Mouse (Mus musculus) splenic B cell, adult 2 months (primary cell): Measurements from ENCODE around the gene Caprin2.
A peak's percentile ranks its signal among the peaks of the same experiment; 100 is the strongest.

ENCODE experiments used
- DNase-seq: peaks from one replicate; pipeline ENCODE4 v3.0.0-alpha.2; 2011; ENCODE audit warnings: low read depth, low spot score
- H3K27me3 ChIP-seq: 2 replicates; pipeline ENCODE4 v1.6.1; 2012; ENCODE audit warnings: mild to moderate bottlenecking, low read length, moderate library complexity, mixed read lengths; ENCODE audit not compliant: control insufficient read depth, poor library complexity, insufficient read depth, severe bottlenecking
- H3K36me3 ChIP-seq: 2 replicates; pipeline ENCODE4 v1.6.1; 2012; ENCODE audit warnings: mild to moderate bottlenecking, low read length, moderate library complexity, mixed read lengths; ENCODE audit not compliant: control insufficient read depth, poor library complexity, insufficient read depth, severe bottlenecking

The Caprin2 gene

DNA sequence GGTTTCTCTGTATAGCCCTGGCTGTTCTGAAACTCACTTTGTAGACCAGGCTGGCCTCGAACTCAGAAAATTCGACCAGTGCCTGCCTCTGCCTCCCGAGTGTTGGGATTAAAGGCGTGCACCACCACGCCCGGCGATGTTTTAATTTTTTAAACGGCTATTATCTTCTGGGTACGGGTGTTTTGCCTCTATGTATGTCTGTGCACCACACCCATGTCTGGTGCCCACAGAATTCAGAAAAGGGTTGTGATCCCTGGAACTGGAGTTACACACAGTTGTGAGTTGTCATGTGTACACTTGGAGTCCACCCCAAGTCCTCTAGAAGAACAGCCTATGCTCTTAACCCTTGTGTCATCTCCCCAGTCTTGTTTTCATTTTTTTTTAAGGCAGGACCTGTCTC lies 10.9 kb upstream of the Caprin2 start:
- DNase-seq = no peak
- no peaks in the 10 kb centered on the region for H3K27me3 ChIP-seq
- no peaks in the 10 kb centered on the region for H3K36me3 ChIP-seq

DNA sequence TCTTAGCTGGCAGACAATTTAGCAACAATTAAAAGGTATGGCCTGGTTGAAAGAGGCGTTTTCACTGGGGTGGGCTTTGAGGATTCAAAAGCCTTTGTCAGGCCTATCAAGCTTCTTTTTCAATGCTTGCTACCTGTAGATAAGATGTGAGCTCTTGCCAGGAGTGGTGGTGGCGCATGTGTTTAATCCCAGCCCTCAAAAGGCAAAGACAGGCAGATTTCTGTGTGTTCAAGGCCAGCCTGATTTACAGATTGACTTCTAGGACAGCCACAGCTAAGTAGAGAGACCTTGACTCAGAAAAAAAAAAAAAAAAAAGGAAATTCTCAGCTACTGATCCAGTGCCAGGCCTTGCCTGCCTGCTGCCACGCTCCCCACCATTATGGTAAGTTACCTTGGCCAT lies 6.7 kb upstream of the Caprin2 start:
- no peak for DNase-seq

DNA sequence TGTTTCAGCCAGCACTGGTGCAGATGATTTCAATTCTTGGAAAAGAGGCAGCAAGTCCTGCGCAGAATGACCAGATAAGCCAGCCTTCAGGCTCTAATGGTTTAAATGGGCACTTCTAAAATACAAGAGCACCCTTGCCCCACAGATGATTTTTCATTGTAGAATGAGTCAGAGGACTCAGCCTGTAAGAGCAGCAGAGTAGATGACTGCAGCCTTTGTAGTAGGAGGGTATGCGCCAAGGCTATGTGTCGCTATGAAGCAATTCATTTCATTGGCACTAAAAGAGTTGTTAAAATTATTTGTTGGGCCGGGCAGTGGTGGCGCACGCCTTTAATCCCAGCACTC lies 442 bp upstream of the Caprin2 start:
- DNase-seq = no peak
- H3K27me3 ChIP-seq = no peaks in the 10 kb centered on the region
- no peaks in the 10 kb centered on the region for H3K36me3 ChIP-seq

More for the DNA sequence above, 6.7 kb upstream of the Caprin2 start:
- H3K27me3 ChIP-seq = no peaks in the 10 kb centered on the region
- H3K36me3 ChIP-seq = no peaks in the 10 kb centered on the region

DNA sequence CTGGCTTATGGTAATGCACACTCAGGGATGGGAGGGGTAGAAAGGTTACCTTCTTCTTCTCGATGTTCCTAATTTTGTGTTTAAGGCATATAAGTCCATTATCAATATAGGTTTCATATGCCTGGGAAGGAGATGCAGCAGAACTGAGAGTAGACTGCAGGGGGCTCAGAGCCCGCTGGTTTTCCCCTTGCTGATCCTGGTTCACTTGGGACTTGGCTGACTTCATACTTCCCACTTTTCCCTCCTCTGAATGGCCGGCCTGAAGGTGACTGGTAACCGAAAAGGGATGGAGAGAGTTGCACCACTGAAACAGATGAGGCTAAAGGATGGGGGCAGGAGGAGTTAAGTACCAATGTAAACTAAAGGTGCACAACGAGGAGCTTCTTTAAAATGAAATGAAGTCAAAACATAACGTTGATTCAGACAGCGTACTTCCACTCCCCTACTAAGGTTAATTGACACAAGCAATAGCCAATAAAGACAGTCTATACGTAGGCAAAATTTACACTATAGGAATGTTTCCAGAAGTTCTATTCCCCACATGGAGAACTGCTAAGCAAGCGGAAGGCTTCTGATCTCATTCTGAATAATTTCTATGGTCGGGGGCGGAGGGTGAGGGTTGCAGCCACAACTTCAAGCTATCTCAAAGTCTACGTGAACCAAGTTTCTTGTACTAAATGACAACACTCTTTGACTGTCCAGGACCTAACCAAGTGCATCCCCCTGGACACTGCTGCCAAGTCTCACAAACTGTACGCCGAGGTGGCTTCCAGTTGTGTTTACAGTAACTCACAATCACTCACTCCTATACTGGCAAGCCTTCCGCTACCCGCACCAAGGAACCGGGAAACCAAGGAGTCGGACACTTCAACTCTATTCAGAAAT lies 907 bp downstream of the Caprin2 start:
- Histone ChIP-seq H3K27me3 (no peaks in the 10 kb centered on the region), H3K36me3 (no peaks in the 10 kb centered on the region)
- DNase-seq = peak; percentile 19

DNA sequence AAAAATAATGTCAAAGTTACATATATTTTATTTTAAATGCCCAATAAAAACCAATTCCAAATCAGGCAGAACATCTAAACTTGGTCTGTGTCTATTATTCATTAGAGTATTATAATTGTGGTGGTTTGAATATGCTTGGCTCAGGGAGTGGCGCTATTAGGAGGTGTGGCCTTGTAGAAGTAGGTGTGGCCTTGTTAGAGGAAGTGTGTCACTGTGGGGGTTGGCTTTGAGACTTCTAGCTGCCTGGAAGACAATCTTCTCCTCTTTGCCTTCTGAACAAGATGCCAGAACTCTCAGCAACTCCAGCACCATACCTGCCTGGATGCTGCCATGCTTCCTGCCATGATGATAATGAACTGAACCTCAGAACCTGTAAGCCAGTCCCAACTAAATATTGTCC lies 22.1 kb downstream of the Caprin2 start:
- no peaks in the 10 kb centered on the region for H3K36me3 ChIP-seq
- DNase-seq = no peak

DNA sequence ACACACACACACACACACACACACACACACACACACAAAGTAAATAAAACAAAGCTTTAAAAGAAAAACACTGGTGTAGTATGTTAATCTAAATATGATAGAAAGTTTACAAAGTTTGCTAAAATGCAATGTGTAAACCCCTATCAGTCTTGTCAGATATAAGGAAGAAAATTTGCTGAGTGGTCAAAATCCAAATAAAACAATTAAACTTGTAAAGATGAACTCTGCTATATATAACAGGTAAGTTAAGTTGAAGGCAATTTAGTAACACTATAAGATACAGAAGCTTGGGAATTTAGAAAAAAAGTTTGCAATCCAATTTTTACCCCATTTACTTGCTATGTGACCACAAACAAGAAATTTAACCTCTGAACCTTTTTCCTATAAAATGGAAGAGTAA lies 50.4 kb downstream of the Caprin2 start:
- no peak for DNase-seq
- H3K27me3 ChIP-seq = no peaks in the 10 kb centered on the region
- no peaks in the 10 kb centered on the region for H3K36me3 ChIP-seq

More for the DNA sequence above, 22.1 kb downstream of the Caprin2 start:
- H3K27me3 ChIP-seq = no peaks in the 10 kb centered on the region

DNA sequence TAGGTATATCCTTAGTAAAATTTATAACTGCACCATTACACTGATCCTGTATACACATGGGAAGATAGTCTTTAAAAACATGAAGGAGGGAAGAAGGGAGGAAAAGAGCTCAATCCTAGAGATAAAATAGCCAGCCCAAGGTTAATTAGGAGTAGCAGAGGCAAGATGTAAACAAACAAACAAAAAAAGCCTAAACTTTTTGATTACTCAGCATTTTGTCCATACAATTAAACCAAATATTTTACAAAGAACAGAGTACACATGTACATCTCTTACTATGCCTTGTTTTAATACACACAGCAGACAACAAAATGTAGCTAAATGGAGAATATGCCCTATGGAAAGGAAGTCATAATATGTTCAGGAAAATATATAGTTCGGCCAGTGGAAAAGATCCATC lies 54.3 kb downstream of the Caprin2 start:
- H3K36me3 ChIP-seq = no peaks in the 10 kb centered on the region
- no peak for DNase-seq

DNA sequence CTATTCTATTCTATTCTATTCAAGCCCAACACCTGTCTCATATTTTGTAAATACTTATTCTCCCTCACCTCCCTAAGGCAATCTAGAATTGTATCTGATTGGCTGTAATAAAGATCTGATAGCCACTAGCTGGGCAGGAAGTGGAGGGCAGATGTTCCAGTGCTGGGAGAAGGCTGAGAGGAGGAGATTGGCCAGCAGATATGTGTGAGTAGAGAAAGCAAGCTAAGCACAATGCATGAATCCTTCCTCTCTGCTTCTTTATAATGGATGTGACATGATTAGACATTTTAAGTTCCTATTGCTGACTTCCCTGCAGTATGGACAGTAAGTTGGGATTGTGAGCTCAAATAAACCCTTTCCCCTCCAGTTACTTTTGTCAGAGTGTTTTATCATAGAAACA lies 57.6 kb downstream of the Caprin2 start:
- Histone ChIP-seq H3K27me3 (no peaks in the 10 kb centered on the region), H3K36me3 (no peaks in the 10 kb centered on the region)
- DNase-seq = no peak

More for the DNA sequence above, 54.3 kb downstream of the Caprin2 start:
- H3K27me3 ChIP-seq = no peaks in the 10 kb centered on the region

DNA sequence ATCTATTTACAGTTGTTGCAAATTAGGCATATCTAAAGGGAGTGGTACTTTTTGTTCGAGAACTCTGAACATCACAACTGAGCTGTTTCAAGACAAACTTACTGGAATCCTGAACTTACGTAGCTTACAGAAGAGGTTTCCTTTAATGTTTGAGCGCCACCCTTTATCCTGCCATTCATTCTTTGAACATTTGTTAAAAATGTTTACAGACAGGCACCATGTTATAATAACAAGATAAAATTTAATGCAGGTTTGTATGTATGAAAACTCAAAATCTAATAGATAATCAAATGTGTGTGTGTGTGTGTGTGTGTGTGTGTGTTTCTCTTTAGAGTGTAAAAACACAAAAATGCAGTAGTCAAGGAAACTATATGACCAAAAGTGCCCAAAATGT lies 64.3 kb downstream of the Caprin2 start:
- no peaks in the 10 kb centered on the region for H3K27me3 ChIP-seq

DNA sequence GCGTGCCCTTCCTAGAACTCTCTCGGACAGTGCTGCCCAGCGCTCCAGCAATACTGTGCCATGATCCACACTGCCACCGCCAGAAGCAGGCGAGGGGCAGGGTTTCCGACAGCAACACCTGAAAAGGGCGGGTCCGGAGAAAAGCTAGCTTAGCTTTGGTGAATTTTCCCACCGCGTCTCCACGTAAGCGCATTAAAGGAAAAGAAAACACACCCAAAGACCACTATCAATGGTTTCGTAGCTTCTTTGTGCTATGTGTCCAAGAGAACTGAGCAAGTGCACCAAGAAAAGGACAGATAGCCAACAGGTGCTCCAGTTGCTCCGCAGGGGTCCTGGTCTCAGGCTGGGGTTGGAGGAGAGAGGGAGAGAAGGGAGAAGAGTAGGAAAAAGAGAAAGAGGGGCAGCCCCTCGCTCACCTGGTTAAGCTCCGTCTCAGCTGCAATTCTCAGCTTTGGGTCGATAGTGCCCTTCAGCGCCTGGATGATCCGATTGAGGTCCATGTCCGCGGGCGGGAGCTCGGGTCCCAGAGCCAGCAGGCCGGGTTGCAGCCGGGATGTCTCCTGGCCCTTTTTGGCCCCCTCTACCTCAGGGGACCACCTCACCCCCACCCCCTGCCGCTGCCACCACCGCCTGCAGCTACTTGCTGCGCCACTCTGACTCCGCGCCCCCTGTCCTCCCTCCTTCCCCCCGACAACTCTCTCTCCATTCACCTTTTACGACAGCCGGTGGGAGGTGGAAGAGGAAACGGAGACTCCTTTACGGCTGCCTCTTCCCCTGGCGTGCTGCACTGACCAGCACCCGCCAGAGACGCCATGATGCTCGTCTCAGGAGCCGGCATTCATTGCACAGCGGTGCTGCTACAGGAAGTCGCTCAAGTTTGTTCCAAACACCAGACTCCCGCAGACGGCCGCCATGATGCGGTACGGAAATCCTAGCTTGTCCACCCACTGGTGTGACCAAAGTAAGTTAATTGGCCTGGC lies 65.0 kb downstream of the Caprin2 start, which contains the start of gene Ipo8:
Gene Ipo8 (minus strand): TSS at position 720 of the 980 bp plus-strand sequence.
- H3K36me3 ChIP-seq = no peaks in the 10 kb centered on the region
- H3K27me3 ChIP-seq = no peaks in the 10 kb centered on the region
- DNase-seq = peak; percentile 92

More for the DNA sequence above, 64.3 kb downstream of the Caprin2 start:
- no peak for DNase-seq
- no peaks in the 10 kb centered on the region for H3K36me3 ChIP-seq

DNA sequence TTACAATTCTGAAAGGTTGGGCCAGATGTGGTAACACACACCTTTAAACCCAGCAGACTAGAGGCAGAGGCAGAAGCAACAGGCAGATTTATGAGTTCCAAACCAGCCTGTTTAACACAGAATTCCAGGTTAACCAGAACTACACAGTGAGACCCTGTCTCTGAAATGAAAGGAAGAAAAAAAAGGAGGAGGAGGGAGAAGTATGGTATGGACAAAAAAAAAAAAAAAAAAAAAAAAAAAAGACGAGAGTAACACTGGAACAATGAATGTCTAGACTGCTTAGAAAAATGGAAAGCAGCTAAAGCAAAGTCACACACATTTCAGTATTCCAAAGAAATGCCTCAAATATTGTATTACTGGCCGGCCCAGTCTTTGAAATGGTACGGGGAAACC lies 65.7 kb downstream of the Caprin2 start:
- Histone ChIP-seq H3K36me3 (no peaks in the 10 kb centered on the region), H3K27me3 (no peaks in the 10 kb centered on the region)
- DNase-seq = no peak

DNA sequence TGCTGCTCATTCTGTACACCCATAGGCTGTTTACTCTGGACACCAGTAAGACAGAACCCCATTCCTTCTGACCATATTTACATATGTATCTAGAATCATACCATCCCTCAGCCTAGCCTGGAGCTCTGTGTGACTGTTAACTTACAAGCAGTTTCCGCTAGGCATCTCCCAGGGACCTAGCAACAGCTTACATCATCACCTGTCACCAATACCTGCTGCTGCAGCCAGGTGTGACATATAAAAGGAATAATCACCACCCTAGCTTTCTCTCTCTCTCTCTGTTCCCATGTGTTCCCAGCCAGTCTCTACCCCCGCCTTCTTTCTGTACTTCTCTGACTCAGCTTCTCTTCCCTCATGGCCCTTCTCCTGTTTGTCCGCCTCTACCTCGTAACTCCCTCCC lies 69.9 kb downstream of the Caprin2 start:
- Histone ChIP-seq H3K36me3 (peaks cover 3% of the 10 kb centered on the region; the same call in 1 of the 2 replicates), H3K27me3 (no peaks in the 10 kb centered on the region)
- DNase-seq = no peak

DNA sequence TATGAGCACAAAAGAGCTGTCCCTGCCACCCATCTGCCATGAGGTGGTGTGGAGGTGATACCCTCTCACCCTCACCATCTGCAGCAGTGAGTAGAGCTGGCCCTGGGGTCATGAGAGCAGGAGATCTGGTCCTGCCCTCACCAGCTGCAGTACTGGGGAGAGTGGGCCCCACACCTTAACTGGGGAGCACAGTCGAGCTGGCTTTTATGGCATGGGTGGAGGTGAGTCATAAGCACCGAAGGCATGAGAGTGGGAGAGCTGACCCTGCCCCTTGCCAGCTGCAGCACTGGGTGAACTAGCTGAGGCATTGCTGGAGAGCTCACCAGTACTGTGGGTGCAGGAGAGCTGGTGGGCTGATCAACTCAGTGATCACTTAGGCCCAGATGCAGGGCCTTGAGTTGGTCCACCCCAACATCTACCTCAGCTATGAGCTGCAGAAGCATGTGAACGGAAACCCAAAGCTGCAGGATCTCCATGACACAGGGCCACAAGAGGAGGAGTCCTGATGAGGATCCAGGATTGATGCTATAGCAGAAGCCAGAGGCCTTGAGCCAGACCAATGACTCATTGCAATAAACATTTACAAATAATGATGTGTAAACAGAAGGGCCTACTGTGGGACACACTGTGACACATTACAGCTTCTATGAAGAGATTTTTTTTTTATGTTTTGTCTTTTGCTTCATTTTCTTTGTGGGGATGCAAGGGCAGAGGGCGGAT lies 77.3 kb downstream of the Caprin2 start:
- DNase-seq = no peak
- H3K36me3 ChIP-seq = peaks cover 18% of the 10 kb centered on the region
- H3K27me3 ChIP-seq = no peaks in the 10 kb centered on the region

DNA sequence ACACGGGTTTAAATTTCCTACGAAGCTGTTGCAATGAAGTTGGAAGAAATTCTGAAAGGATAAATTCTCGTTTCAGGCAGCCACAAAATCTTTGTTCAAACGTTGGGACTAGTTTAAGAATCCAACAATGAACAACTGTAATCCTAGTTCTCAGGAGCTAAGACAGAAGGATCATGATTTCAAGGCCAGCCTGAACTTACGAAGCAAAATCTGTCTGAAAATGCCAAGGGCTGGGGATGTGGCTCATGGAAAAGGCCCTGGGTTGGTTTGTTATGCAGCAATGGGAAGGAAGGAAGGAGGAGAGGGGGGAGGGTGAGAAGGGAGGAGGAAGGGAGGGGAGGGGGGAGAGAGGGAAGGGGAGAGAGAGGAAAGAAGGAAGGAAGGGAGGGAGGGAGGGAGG lies 79.3 kb downstream of the Caprin2 start:
- DNase-seq = no peak
- Histone ChIP-seq H3K27me3 (no peaks in the 10 kb centered on the region), H3K36me3 (peaks cover 22% of the 10 kb centered on the region)
